Mouse (Mus musculus) macrophage (primary cell): ENCODE results near the gene Stk25. TPM values are rescaled to one million over a fixed set of nuclear protein-coding genes. Genes with fewer than 3 reads are reported as not detected.

ENCODE experiments used
- H3K27ac ChIP-seq: fragments of 350-480 bp; formaldehyde crosslinking; 2 replicates; pipeline ENCODE4 v1.9.0; 2021
- H3K36me3 ChIP-seq: fragments of 350-480 bp; formaldehyde crosslinking; 2 replicates; pipeline ENCODE4 v1.9.0; 2021; ENCODE audit errors: inconsistent target
- H3K4me3 ChIP-seq: fragments of 350-480 bp; formaldehyde crosslinking; 2 replicates; pipeline ENCODE4 v1.9.0; 2021; ENCODE audit errors: inconsistent target
- H3K79me2 ChIP-seq: fragments of 350-480 bp; formaldehyde crosslinking; 2 replicates; pipeline ENCODE4 v1.9.0; 2021; ENCODE audit errors: inconsistent target
- WGBS: methylation state at CpG from one replicate; pipeline ENCODE4 v1.1.7; 2026; ENCODE audit warnings: inconsistent platforms; ENCODE audit not compliant: missing documents; 5-methylcytosine and 5-hydroxymethylcytosine counted together
- polyA plus RNA-seq: library from polyadenylated mRNA; stranded (reverse); fragments of 250-400 nt; gene quantifications from 3 replicates; pipeline ENCODE4 v1.2.4, GENCODE M21; 2018; ENCODE audit warnings: inconsistent platforms

Stk25 gene
- polyA plus RNA-seq, 1 experiment from 2014 or later = 31.3 TPM

DNA sequence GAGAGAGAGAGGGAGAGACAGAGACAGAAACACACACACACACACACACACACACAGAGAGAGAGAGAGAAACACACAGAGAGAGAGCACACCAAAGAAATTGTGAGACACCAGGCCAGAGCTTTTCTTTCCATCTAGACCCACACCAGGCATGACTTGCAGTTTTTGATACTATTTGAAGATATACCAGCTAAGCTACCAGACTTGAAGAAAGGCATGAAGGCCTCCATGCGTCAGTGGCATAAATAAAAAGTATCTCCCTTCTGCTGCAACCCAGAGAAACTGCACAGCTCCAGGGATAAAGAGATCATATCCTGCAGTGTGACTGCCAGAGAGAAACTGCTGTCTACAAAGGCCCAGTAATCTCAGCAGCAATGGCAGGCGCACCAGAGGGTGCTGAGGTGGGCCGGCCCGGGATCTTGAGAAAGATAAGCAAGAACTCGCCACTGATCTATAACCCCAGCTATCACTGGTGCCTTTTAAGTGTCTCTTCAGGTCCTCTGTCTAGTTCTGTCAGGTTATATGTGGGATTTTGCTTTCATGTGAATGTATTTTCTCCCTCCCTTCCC lies 8.8 kb downstream of the Stk25 start:
- no peak overlapping the region for H3K4me3 ChIP-seq
- H3K36me3 ChIP-seq = no peaks in the 10 kb centered on the region
- 85% methylated on average over 5 of the region's 5 CpGs for WGBS
- H3K79me2 ChIP-seq = no peaks in the 10 kb centered on the region
- H3K27ac ChIP-seq = no peak overlapping the region

GRCm38 (mm10) chr1:93642692-93643091 lies 15.8 kb downstream of the Stk25 start:
- Histone ChIP-seq H3K4me3 (no peak overlapping the region), H3K27ac (no peak overlapping the region), H3K79me2 (no peaks in the 10 kb centered on the region), H3K36me3 (no peaks in the 10 kb centered on the region)
- 98% methylated on average over 2 of the region's 2 CpGs for WGBS

DNA sequence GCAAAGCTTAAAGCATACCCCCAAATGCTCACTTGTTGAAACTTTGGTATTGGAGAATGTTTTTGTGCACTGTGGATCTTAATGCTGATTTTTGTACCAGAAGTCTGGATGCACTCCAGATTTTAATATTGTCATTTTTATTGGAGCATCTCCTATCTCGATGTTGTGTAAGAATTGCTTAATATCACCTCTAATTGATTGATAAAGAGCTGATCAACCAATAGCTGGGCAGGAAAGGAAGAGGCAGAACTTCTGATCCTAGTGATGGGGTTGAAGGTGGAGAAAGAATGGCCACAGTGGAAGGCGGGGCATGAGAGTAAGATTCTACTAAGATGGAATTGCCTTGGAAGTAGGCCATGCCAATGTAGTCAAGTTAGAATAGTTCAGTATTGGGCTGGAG lies 16.5 kb downstream of the Stk25 start:
- H3K4me3 ChIP-seq = no peak overlapping the region
- WGBS = 100% methylated on average over 2 of the region's 2 CpGs
- H3K27ac ChIP-seq = no peak overlapping the region
- no peaks in the 10 kb centered on the region for H3K36me3 ChIP-seq
- no peaks in the 10 kb centered on the region for H3K79me2 ChIP-seq

DNA sequence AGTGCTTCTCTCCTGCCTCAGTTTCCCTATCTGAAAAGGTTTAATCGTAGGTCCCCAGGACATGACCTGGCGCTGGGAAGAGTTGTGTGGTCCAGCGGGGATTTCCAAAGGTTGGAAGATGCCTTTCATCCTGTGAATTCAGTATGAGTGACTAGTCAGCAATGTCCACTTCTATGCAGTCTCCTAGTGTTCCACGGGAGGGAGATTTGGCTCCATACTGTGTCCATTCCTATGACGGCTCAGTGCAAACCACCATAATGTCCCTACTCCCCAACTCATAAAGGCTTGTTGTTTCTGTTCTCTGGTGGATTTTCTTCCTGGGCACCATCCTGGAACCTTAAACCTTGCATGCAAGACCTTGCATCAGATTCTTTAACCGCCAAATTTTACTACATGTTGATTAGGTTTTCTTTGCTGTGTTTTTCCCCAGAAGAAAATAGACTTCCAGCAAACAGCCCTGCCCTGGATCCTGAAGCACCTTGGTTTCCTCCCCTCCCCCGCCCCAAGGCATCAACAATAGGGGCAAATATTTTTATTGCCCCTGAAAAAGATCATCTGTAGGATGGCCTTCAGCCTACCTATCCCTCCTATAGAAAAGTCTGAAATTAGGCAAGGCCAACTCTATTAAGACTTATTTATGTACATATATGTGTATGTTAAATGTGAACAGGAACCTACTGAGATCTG lies 22.1 kb downstream of the Stk25 start:
- whole genome bisulfite sequencing = 30% methylated on average over 7 of the region's 7 CpGs

GRCm38 (mm10) chr1:93635580-93636192 lies 22.8 kb downstream of the Stk25 start:
- H3K79me2 ChIP-seq = peaks cover 42% of the 10 kb centered on the region
- peak overlapping the region; percentile 37 for H3K27ac ChIP-seq
- under 1% methylated on average over 38 of the region's 44 CpGs for WGBS
- H3K36me3 ChIP-seq = no peaks in the 10 kb centered on the region
- H3K4me3 ChIP-seq = peak overlapping the region; percentile 65

More for the DNA sequence above, 22.1 kb downstream of the Stk25 start:
- Histone ChIP-seq H3K79me2 (peaks cover 36% of the 10 kb centered on the region), H3K36me3 (no peaks in the 10 kb centered on the region), H3K27ac (peak overlapping the region; percentile 37), H3K4me3 (peak overlapping the region; percentile 51)

- WGBS = 1% methylated on average over 55 of the region's 58 CpGs
- no peak overlapping the region for H3K27ac ChIP-seq
Observed at GRCm38 (mm10) chr1:93635091-93635579, 23.3 kb downstream of the Stk25 start.

DNA sequence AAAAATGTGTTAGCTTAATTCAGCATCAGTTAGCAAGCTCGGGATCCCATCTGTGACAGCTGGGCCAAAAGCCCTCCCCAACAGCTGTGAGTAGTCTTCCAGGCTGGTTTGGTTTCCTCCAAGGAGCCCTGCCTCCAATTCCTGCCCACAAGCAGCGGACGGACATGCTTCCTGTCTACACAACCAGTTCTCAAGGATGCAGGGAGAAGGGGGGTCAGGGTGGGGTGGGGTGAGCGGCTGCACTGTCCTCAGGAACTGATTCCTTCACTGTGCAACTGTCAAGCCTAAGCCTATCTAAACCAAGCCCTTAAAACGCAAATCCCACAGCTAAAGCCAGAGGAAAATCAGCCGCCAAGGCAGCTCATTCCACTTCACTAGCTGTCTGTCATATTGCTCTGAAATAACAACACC lies 24.0 kb downstream of the Stk25 start:
- Histone ChIP-seq H3K36me3 (no peaks in the 10 kb centered on the region; the same call in 1 of the 2 replicates), H3K79me2 (peaks cover 51% of the 10 kb centered on the region), H3K4me3 (peak overlapping the region; percentile 65), H3K27ac (no peak overlapping the region)
- 1% methylated on average over 6 of the region's 6 CpGs for WGBS

More at GRCm38 (mm10) chr1:93635091-93635579, 23.3 kb downstream of the Stk25 start:
- Histone ChIP-seq H3K79me2 (peaks cover 48% of the 10 kb centered on the region), H3K36me3 (no peaks in the 10 kb centered on the region), H3K4me3 (peak overlapping the region; percentile 65)

DNA sequence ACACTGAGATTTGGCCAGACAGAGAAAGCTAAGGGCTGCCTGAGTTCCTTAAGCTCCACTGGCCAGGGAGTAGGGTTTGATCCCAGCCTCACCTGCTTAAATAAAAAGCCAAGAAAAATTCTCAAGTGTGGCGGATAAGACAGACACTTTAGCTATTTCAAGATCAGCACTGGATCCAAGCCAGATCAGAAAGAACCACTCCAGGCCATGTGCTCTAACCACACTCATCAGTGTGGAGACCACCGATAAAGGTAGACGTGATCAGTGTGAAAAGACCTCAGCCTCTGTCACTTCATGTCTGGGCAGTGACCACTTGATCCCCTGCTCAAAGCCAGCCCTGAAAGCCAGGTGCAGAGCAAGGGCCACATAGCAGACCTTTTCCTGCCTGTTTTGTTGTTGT lies 25.7 kb downstream of the Stk25 start:
- H3K36me3 ChIP-seq = peaks cover 13% of the 10 kb centered on the region; the same call in 1 of the 2 replicates
- H3K79me2 ChIP-seq = peaks cover 51% of the 10 kb centered on the region
- no peak overlapping the region for H3K27ac ChIP-seq
- H3K4me3 ChIP-seq = no peak overlapping the region
- 89% methylated on average over 3 of the region's 3 CpGs for WGBS

GRCm38 (mm10) chr1:93630796-93631195 lies 27.7 kb downstream of the Stk25 start:
- no peak overlapping the region for H3K4me3 ChIP-seq
- no peak overlapping the region for H3K27ac ChIP-seq
- 98% methylated on average over 3 of the region's 3 CpGs for WGBS
- H3K36me3 ChIP-seq = peaks cover 31% of the 10 kb centered on the region
- peaks cover 51% of the 10 kb centered on the region for H3K79me2 ChIP-seq

GRCm38 (mm10) chr1:93624502-93624901 lies 34.0 kb downstream of the Stk25 start:
- peaks cover 71% of the 10 kb centered on the region for H3K36me3 ChIP-seq

GRCm38 (mm10) chr1:93618948-93619347 lies 39.5 kb downstream of the Stk25 start:
- no peak overlapping the region for H3K27ac ChIP-seq
- no peak overlapping the region for H3K4me3 ChIP-seq
- 65% methylated on average over 5 of the region's 5 CpGs for WGBS
- peaks cover 21% of the 10 kb centered on the region for H3K36me3 ChIP-seq
- H3K79me2 ChIP-seq = no peaks in the 10 kb centered on the region

More at GRCm38 (mm10) chr1:93624502-93624901, 34.0 kb downstream of the Stk25 start:
- Histone ChIP-seq H3K27ac (no peak overlapping the region), H3K4me3 (no peak overlapping the region), H3K79me2 (no peaks in the 10 kb centered on the region; the same call in 1 of the 2 replicates)
- WGBS = 93% methylated on average over 1 of the region's 1 CpGs

DNA sequence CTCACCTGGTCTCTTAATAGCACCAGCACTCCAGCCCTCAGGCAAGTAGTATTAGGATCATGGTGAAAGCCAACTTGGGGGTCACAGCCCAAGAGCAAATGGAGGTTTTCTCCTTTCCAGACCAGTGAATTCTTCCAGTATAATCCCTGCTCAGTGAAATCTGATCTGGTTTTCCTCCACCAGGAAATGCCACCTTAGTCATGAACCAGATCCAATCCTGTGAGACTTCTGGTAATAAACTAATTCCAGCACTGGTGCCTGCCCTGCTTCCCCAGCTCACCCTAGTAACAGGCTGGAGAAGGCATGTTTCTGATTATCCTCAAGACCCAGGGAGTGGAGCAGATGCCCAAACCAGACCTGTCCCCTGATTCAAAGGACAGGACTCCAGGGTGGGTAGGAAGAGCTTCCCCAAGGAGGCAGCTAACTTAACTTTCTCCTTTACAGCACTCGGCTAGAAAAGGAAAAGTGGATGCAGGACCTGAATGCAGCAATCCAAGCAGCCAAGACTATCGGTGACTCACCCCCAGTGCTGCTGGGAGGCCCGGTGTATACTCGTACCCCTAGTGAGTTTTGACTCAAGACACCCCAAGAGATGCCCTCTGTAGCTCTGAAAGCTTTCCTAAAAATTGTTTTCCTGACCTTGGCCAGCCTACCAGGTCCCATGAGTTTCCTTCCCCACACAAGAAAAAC lies 40.3 kb downstream of the Stk25 start:
- H3K36me3 ChIP-seq = peaks cover 14% of the 10 kb centered on the region
- no peaks in the 10 kb centered on the region for H3K79me2 ChIP-seq
- WGBS = 95% methylated on average over 4 of the region's 4 CpGs
- no peak overlapping the region for H3K4me3 ChIP-seq
- H3K27ac ChIP-seq = no peak overlapping the region

GRCm38 (mm10) chr1:93609762-93610161 lies 48.7 kb downstream of the Stk25 start:
- WGBS = 92% methylated on average over 8 of the region's 8 CpGs
- no peaks in the 10 kb centered on the region for H3K79me2 ChIP-seq
- no peak overlapping the region for H3K4me3 ChIP-seq
- no peaks in the 10 kb centered on the region for H3K36me3 ChIP-seq
- H3K27ac ChIP-seq = no peak overlapping the region

GRCm38 (mm10) chr1:93608696-93609245 lies 49.7 kb downstream of the Stk25 start:
- no peak overlapping the region for H3K27ac ChIP-seq
- 87% methylated on average over 4 of the region's 4 CpGs for WGBS
- no peak overlapping the region for H3K4me3 ChIP-seq

More at GRCm38 (mm10) chr1:93608696-93609245, 49.7 kb downstream of the Stk25 start:
- H3K36me3 ChIP-seq = no peaks in the 10 kb centered on the region
- H3K79me2 ChIP-seq = no peaks in the 10 kb centered on the region
